Mouse (Mus musculus) G1E (cell line): ENCODE measurements at regions not wholly inside any gene's neighbourhood (a gene's known extent, or its start where the extent isn't known, plus 50 kb on each side); places are given as distances from the start of the nearest gene placed in this dataset.

Experiments
- CTCF ChIP-seq: IDR thresholded peaks from 2 replicates; pipeline ENCODE4 v1.5.1; 2012; ENCODE audit warnings: low read depth, low read length, inconsistent platforms, mixed read lengths
- GATA1 ChIP-seq: IDR thresholded peaks from 2 replicates; pipeline ENCODE4 v1.6.1; 2012; ENCODE audit warnings: borderline replicate concordance, low read length, inconsistent platforms, mixed read lengths
- POLR2AphosphoS5 ChIP-seq: IDR thresholded peaks from 2 replicates; pipeline ENCODE4 v1.6.1; 2012; ENCODE audit warnings: low read depth, low read length, inconsistent platforms; ENCODE audit not compliant: insufficient replicate concordance
- TAL1 ChIP-seq: conservative IDR thresholded peaks from 2 replicates; pipeline ENCODE4 v1.6.1; 2012; ENCODE audit warnings: low read depth, low read length, inconsistent platforms, mixed read lengths

DNA sequence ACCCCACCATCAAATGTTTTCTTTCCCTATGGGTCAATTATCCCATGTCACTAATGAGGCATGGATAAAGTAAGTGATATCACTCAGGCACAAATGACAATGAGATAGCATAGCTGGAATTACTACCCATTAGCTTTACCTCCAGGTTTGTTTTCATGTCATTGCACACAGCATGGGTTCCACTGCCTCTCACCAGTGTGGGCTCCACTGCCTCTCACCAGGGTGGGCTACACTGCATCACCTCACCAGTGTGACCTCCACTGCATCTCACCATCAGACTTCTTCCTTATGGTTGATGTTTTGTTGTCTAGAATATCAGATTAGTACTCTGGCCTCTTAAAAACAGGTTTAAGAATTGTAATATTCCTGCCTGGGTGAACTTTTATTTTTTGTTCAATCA, 634.0 kb upstream of the Mef2c start:
- TF ChIP-seq CTCF (no peak), TAL1 (no peak), POLR2AphosphoS5 (no peak), GATA1 (no peak)
